Mouse (Mus musculus) myocyte (in vitro differentiated cells): ENCODE measurements around the gene Dleu7. TPM values are rescaled to one million over a fixed set of nuclear protein-coding genes. Genes with fewer than 3 reads are reported as not detected.
A peak's percentile ranks its signal among the peaks of the same experiment; 100 is the strongest.

Experiments
- H3K27me3 ChIP-seq: one replicate; pipeline ENCODE4 v1.6.1; 2011; ENCODE audit not compliant: control insufficient read depth, insufficient read depth, insufficient read length
- H3K36me3 ChIP-seq: one replicate; pipeline ENCODE4 v1.6.1; 2011; ENCODE audit not compliant: control insufficient read depth, insufficient read depth
- H3K4me2 ChIP-seq: one replicate; pipeline ENCODE4 v1.6.1; 2011; ENCODE audit warnings: low read depth, control low read depth
- H3K4me3 ChIP-seq: one replicate; pipeline ENCODE4 v1.5.1; 2011; ENCODE audit warnings: mild to moderate bottlenecking, control low read depth, moderate library complexity
- H3K79me2 ChIP-seq: one replicate; pipeline ENCODE4 v1.6.1; 2011; ENCODE audit not compliant: control insufficient read depth, insufficient read depth
- H3ac ChIP-seq: one replicate; pipeline ENCODE4 v1.6.1; 2011; ENCODE audit not compliant: control insufficient read depth, insufficient read length
- CEBPB ChIP-seq: IDR thresholded peaks from 2 replicates; pipeline ENCODE4 v1.6.1; 2011; ENCODE audit warnings: mild to moderate bottlenecking, moderate library complexity; ENCODE audit not compliant: poor library complexity, insufficient read depth, severe bottlenecking
- E2F4 ChIP-seq: IDR thresholded peaks from one replicate; pipeline ENCODE4 v1.6.1; 2011; ENCODE audit warnings: mild to moderate bottlenecking, control low read depth, moderate library complexity; ENCODE audit not compliant: insufficient read depth
- MAX ChIP-seq: IDR thresholded peaks from one replicate; pipeline ENCODE4 v1.6.1; 2011; ENCODE audit warnings: low read depth, mild to moderate bottlenecking, control low read depth
- MYOD1 ChIP-seq, 3 experiments: IDR thresholded peaks; one replicate each; pipeline ENCODE4 v1.6.1; 2011; ENCODE audit warnings: control low read depth in 2 of 3, low read depth in 2 of 3, mild to moderate bottlenecking in 2 of 3, moderate library complexity in 1 of 3; ENCODE audit not compliant: insufficient read length in 2 of 3, control insufficient read depth in 1 of 3
- MYOG ChIP-seq, 3 experiments: IDR thresholded peaks; one replicate each; pipeline ENCODE4 v1.6.1; 2011; ENCODE audit warnings: control low read depth in 2 of 3, low read depth in 2 of 3, mild to moderate bottlenecking in 2 of 3; ENCODE audit not compliant: insufficient read length in 2 of 3, control insufficient read depth in 1 of 3, insufficient read depth in 1 of 3
- POLR2A ChIP-seq: IDR thresholded peaks from one replicate; pipeline ENCODE4 v1.6.1; 2011; ENCODE audit warnings: low read depth, mild to moderate bottlenecking, control low read depth, moderate library complexity; ENCODE audit not compliant: insufficient read length
- POLR2AphosphoS2 ChIP-seq: IDR thresholded peaks from one replicate; pipeline ENCODE4 v1.6.1; 2011; ENCODE audit warnings: low read depth, control low read depth; ENCODE audit not compliant: insufficient read length
- REST ChIP-seq: IDR thresholded peaks from one replicate; pipeline ENCODE4 v1.6.1; 2011; ENCODE audit warnings: mild to moderate bottlenecking, control low read depth, moderate library complexity; ENCODE audit not compliant: insufficient read depth, insufficient read length
- SRF ChIP-seq: IDR thresholded peaks from one replicate; pipeline ENCODE4 v1.6.1; 2011; ENCODE audit warnings: low read depth; ENCODE audit not compliant: control insufficient read depth, insufficient read length
- TCF12 ChIP-seq: IDR thresholded peaks from one replicate; pipeline ENCODE4 v1.6.1; 2011; ENCODE audit warnings: mild to moderate bottlenecking, control low read depth; ENCODE audit not compliant: poor library complexity, insufficient read depth, severe bottlenecking
- TCF3 ChIP-seq: IDR thresholded peaks from one replicate; pipeline ENCODE4 v1.6.1; 2011; ENCODE audit warnings: low read depth, control low read depth; ENCODE audit not compliant: insufficient read length
- USF1 ChIP-seq: IDR thresholded peaks from one replicate; pipeline ENCODE4 v1.6.1; 2011; ENCODE audit warnings: low read depth, mild to moderate bottlenecking, control low read depth, moderate library complexity
- polyA plus RNA-seq: library from polyadenylated mRNA; unstranded; fragments of >200 nt; fragmentation: generic; extraction: Trizol; gene quantifications from one replicate; pipeline ENCODE4 v1.2.1, GENCODE M21; 2012; ENCODE audit warnings: missing spikeins

The Dleu7 gene
- polyA plus RNA-seq = 0.25 TPM

- no peak within 1 kb of the TSS for H3K4me2 ChIP-seq
- no peak within 1 kb of the TSS for H3K4me3 ChIP-seq
- no peaks in the 10 kb centered on the region for H3K79me2 ChIP-seq
- peaks cover 6% of the 10 kb centered on the region for H3K27me3 ChIP-seq
- H3ac ChIP-seq = no peak within 1 kb of the TSS
- TF ChIP-seq MYOG (IDR thresholded peaks at IDR 0.05; ENCODE audit: control insufficient read depth in 1 of 3, insufficient read depth in 1 of 3, insufficient read length in 2 of 3, low read depth in 2 of 3) (peak in 1 of 3 experiments; percentile 54), REST (no peak)
- no peaks in the 10 kb centered on the region for H3K36me3 ChIP-seq
Measured at GRCm38 (mm10) chr14:62292488-62293339, at the start of gene Dleu7, which contains the start of gene Rnaseh2b. Gene Dleu7 (minus strand): TSS chr14:62293047. Gene Rnaseh2b (plus strand): TSS chr14:62292589.

- H3K79me2 ChIP-seq = no peaks in the 10 kb centered on the region
- no peak overlapping the region for H3K4me3 ChIP-seq
- H3ac ChIP-seq = no peak overlapping the region
- TF ChIP-seq MYOD1 (IDR thresholded peaks at IDR 0.05; ENCODE audit: control insufficient read depth in 1 of 3, insufficient read length in 2 of 3, low read depth in 2 of 3) (no peak), MYOG (IDR thresholded peaks at IDR 0.05; ENCODE audit: control insufficient read depth in 1 of 3, insufficient read depth in 1 of 3, insufficient read length in 2 of 3, low read depth in 2 of 3) (no peak), E2F4 (no peak), SRF (no peak), USF1 (no peak), POLR2A (no peak), TCF12 (no peak), REST (no peak), MAX (no peak), CEBPB (no peak), POLR2AphosphoS2 (no peak), TCF3 (no peak)
- no peak overlapping the region for H3K4me2 ChIP-seq
- no peaks in the 10 kb centered on the region for H3K27me3 ChIP-seq
- no peaks in the 10 kb centered on the region for H3K36me3 ChIP-seq
Measured at GRCm38 (mm10) chr14:62341887-62342642, 49.2 kb upstream of the Dleu7 start.

- H3K4me3 ChIP-seq = no peak overlapping the region
- no peaks in the 10 kb centered on the region for H3K27me3 ChIP-seq
- H3ac ChIP-seq = no peak overlapping the region
- H3K79me2 ChIP-seq = no peaks in the 10 kb centered on the region
- H3K36me3 ChIP-seq = no peaks in the 10 kb centered on the region
- no peak for TF ChIP-seq REST
- TF ChIP-seq MYOD1 (IDR thresholded peaks at IDR 0.05; ENCODE audit: control insufficient read depth in 1 of 3, insufficient read length in 2 of 3, low read depth in 2 of 3) = no peak
- no peak for TF ChIP-seq E2F4
- TF ChIP-seq MYOG (IDR thresholded peaks at IDR 0.05; ENCODE audit: control insufficient read depth in 1 of 3, insufficient read depth in 1 of 3, insufficient read length in 2 of 3, low read depth in 2 of 3) = no peak
- TF ChIP-seq POLR2AphosphoS2 = no peak
- TF ChIP-seq SRF = no peak
- no peak for TF ChIP-seq MAX
- TF ChIP-seq USF1 = no peak
- no peak for TF ChIP-seq CEBPB
- no peak for TF ChIP-seq POLR2A
- no peak for TF ChIP-seq TCF12
- TF ChIP-seq TCF3 = no peak
- no peak overlapping the region for H3K4me2 ChIP-seq
Measured at GRCm38 (mm10) chr14:62339196-62339595, 46.3 kb upstream of the Dleu7 start.

- Histone ChIP-seq H3K79me2 (peaks cover 10% of the 10 kb centered on the region), H3K4me2 (no peak overlapping the region), H3ac (no peak overlapping the region), H3K4me3 (no peak overlapping the region), H3K27me3 (no peaks in the 10 kb centered on the region), H3K36me3 (no peaks in the 10 kb centered on the region)
- TF ChIP-seq TCF3 (no peak), POLR2A (no peak), REST (no peak), USF1 (no peak), TCF12 (no peak)
Measured at GRCm38 (mm10) chr14:62333909-62334687, 41.3 kb upstream of the Dleu7 start.
